Mouse (Mus musculus): ENCODE results near the gene Timp3.
A peak's percentile ranks its signal among the peaks of the same experiment; 100 is the strongest.

The Timp3 gene

DNA sequence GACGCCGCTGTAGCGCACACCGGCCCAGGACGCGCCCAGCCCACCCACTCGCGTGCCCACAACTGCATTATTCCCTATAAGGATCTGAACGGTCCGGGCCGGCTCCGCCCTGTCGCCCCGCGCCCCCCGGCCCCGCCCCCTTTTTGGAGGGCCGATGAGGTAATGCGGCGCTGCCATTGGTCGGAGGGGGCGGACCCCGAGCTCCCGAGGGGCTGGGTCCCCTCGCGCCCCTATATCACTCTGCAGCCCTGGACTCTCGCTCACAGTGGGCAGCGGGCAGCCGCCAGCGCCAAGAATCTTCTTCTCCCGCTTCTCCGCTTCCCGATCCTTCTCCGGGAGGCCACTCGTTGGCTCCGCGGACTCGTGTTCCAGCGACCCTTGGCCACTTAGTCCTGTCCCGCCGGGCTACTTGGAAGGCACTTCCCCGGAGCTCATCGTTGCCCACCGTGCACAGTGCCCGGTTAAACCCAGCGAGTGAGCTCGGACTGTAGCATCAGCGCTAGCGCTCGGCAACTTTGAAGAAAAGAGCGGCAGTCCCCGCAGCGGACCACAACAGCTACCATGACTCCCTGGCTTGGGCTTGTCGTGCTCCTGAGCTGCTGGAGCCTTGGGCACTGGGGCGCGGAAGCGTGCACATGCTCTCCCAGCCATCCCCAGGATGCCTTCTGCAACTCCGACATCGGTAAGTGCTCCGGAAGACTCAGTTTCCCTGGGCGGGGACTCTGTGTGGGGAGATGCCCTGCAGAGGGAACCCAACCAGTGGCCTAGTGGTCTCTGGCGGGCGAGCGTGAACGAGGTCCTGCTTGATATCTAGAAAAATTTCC, at the start of gene Timp3:
Gene Timp3 (plus strand): TSS at position 80 of the 824 bp plus-strand sequence.
- DNase-seq (ENCODE audit: low spot score) = peak; percentile 82

GRCm38 (mm10) chr10:86256221-86256620, 44.0 kb upstream of the Timp3 start:
- no peak for DNase-seq (ENCODE audit: low spot score)

GRCm38 (mm10) chr10:86257045-86257444, 43.1 kb upstream of the Timp3 start:
- DNase-seq (ENCODE audit: low spot score) = no peak

DNA sequence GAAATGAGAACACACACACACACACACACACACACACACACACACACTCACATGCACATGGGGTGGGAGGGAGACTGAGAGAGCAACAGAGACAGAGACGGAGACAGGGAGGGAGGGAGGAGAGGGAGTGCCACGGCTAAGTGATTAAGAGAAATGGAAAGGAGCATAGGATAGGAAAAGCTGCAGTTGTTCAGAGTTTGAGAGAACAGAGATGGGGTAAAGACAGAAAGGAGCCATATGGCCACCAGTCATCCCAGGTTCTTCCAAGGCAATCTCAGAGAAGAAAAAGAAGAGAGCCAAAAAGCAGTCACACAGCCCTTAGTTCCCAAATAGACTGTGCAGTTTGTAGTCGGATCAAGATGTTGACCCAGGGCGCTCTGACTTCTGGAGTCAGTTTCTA, 42.1 kb upstream of the Timp3 start:
- no peak for DNase-seq (ENCODE audit: low spot score)

DNA sequence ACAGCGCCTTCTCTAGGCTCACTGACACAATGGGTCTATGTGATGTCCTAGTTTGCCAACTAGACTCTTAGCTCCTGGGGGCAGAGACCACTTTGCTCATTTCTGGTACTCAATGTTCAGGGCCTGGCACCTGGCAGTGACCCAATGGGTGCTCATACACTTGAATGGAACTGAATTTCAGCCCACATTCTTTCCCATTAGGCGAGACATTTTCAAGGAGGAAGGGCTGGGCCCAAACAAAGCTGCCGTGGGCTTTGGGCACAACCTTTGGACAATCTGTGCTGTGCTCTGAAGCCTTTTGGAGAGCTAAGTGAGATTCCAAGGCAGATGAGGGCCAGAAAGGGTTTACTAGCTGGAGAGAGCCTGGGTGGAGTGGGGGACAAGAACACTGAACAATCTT, 41.2 kb upstream of the Timp3 start:
- no peak for DNase-seq (ENCODE audit: low spot score)

GRCm38 (mm10) chr10:86261725-86262124, 38.4 kb upstream of the Timp3 start:
- no peak for DNase-seq (ENCODE audit: low spot score)

GRCm38 (mm10) chr10:86264618-86265017, 35.6 kb upstream of the Timp3 start:
- no peak for DNase-seq (ENCODE audit: low spot score)

- no peak for DNase-seq (ENCODE audit: low spot score)
Measured at GRCm38 (mm10) chr10:86270254-86270653, 29.9 kb upstream of the Timp3 start.

DNA sequence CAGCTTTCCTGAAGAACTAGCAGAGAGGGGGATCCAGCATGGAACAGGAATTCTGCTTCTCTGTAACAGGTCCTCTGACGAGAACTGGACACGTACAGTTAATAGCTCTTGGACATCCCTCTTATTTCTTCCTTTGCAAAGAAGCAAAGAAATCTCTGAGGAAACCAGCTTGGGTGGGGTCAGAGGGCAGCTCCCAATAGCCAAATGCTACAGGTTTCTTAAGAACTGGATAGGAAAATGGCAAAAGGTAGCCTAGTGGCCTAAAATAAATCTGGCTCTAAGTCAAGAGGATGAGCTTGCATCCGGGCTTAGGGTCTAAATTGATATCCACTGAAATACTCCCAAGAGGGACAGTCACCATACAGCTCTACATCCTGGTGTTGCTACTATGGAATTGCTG, 27.3 kb upstream of the Timp3 start:
- no peak for DNase-seq (ENCODE audit: low spot score)

DNA sequence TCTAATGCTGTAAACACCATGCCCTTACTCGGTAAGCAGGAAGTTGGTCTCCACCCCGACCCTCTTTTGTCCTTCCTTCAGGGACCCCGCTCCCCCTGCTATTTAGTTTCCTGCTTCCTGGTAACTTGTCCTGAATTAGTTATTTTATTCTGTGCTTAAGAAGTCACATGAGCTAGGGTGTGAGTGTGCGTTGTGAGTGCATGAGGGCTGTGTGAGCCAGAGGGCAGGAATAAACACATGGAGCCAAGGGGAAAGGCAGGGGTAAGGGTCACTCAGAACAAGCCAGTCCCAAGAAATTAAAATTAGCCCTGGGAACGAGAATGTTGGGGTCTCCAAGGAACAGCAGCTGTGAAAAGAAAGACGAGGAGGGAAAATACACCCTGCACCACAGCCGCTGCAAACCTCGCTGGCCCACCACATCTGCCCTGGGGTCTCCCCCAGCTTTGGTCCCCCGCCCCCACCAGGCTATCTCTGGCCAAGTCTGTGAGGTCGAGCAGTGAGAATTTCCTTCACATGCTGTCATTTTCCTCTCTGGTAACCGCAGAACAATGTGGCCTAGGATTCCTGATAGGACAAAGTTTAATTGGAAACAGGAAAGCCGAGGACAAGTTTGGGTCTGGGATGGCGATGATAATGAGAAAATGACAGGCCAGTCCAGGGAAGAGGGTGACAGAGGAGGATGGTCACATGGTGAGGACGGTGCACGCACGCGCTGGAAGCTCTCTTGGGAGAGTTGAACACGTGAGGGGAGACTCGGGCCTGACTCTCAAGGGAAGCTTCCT, 26.6 kb upstream of the Timp3 start:
- DNase-seq (ENCODE audit: low spot score) = no peak

DNA sequence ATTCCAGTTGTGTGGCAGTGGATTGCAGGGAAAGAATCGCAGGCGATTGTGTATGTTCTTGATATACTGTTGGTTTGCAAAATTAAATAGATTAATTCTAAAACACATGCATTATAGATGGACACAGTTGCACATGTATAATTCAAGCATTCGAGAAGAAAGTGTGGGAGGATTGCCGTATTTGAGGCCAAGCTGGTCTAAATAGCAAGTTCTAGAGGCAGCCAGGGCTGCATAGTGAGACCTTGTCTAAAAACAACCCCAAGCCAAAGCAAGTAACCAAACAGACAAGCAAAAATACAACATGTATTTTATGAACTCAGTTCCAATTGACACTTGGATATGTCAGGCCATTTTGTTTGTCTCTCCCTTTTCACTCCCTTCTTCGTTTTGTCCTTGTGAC, 24.6 kb upstream of the Timp3 start:
- no peak for DNase-seq (ENCODE audit: low spot score)

- no peak for DNase-seq (ENCODE audit: low spot score)
Measured at GRCm38 (mm10) chr10:86277327-86277726, 22.8 kb upstream of the Timp3 start.

- DNase-seq (ENCODE audit: low spot score) = no peak
Measured at GRCm38 (mm10) chr10:86278481-86278880, 21.7 kb upstream of the Timp3 start.

DNA sequence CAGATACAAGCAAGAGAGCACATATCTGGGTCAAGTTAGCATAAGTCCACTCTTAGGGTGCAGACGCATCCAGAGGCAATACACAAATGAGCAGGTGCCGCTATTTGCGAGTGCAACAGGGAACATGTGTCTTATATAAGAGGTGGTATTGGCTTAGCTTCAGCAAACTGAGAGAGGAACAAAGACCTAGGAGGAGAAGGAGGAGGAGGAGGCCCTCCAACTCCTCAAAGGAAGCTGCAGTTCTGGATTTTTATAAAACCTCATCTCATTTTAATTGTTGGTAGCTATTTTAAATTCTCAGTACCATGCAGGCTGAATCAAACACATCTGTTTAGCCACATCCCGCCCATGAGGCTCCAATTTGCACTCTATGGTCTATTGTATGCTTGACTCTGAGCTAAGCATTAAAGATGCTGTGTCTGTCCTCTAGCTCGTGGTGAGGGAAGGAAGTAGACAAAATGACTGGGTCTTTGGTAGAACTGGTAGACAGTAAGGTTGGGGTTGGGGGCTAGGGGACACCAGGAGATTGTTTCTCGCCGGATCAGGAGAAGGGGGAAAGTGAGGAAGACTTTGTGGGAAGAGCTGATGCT, 20.5 kb upstream of the Timp3 start:
- no peak for DNase-seq (ENCODE audit: low spot score)

DNA sequence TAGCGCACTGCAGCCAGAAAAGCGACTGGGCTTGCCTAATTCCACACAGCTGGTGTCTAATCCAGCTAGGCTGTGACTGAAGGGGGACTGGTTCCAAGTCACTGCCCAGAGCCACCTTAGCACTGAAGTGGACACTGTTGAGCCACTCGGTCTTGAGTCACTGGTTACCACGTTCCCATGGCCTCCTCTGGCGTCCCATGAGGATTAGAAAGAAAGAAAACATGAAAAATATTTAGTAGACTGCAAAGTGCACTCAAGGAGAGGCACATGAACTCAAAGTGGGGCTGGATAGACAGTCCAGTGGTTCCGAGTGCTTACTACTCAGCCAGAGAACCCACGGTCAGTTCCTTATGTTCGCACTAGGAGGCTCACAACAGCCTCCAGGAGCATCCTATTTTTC, 18.9 kb upstream of the Timp3 start:
- no peak for DNase-seq (ENCODE audit: low spot score)

DNA sequence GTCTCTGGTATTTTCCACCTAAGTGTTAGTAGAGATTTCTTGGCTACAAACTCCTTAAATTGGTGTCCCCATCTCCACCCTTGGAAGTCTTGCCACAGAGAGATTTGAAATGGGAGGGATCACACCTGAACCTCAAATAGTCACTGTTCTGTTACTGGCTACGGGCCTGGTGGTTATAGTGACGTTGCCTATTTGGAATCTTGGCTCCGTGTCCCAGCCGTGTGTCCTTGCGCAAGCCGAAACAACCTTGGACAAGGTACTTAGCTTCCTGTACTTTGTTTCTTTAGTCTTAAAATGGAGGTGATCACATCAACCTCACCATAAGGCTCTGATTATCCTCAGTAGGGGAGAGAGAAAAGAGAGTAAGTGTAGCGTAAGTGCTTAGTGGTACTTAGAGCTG, 13.7 kb upstream of the Timp3 start:
- DNase-seq (ENCODE audit: low spot score) = no peak

GRCm38 (mm10) chr10:86290109-86290771, 9.9 kb upstream of the Timp3 start:
- no peak for DNase-seq (ENCODE audit: low spot score)

DNA sequence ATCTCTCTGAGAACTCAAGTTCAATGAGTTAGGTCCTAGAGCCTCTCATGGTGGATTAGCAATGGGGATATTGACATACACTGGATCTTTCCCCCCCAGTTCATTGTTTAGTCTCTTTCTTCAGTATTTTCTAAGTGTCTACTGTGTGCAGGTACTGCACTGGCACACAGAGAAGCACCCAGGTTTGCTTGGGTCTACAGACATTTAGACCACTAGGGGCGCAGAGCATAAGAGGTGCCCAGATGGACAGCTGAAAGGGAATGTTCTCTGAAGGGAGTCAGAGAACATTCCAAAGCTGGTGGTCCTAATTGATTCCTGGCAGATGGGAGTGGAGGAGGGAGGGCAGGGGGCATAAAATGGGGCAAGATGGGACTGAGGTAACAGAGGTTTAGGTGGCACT, 6.3 kb upstream of the Timp3 start:
- DNase-seq (ENCODE audit: low spot score) = no peak

DNA sequence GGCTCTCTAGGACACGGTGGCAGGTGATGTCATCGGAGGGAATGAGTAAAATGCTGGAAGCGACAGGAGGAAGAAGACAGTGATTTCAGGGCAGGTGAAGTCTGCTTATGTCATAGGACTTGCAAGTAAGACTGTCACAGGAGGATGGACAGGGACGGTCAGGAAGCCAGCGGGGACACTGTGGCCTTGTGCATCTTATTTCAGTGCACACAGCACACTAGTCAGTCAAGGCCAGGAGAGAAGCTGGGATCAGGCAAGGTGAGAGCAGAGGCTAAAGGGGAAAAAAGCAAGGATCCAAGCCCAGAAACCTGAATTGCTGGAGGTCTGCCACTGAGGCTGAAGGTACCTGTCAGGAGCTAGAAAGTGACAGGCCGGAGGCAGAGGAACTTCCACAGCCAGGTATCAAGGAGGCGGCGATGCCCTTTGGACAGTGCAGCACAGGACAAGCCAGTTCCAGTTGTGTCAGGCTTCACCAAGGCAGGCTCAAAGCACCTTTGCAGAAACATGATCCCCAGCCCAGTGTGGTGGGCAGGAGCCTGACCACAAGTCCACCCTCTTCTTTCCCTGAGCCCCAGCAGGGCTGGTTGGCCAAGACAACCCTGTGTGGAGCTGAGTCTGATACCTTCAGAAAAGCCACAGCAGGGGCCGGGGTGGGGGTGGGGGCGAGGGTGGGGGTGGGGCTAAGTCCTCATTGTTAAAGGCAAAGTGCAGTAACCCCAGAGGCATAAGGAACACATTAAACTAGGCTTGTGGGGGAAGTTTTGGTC, 5.4 kb upstream of the Timp3 start:
- DNase-seq (ENCODE audit: low spot score) = no peak

GRCm38 (mm10) chr10:86295454-86296098, 4.6 kb upstream of the Timp3 start:
- DNase-seq (ENCODE audit: low spot score) = no peak

DNA sequence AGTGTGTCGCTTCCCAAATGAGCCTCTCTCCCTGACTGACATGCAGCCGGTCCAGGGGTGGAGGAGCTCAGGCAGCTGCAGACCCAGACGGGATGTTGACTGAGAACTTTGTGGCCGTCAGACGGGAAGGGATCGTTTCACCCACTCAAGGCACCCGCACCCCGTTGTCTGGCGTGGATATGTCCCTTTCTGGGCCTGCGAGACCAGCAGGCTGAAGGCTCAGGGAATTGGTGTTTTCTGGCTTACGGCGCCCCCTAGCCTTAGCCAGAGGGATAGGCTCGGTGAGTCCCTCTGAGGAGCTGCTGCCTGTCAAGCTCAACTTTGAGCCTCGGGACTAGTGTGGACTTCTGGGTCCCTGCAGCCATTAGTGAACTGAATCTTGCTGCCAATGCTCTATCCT, 4.1 kb upstream of the Timp3 start:
- peak; percentile 71 for DNase-seq (ENCODE audit: low spot score)

Measured in ovary, postnatal 36 days (tissue).